Mouse (Mus musculus): ENCODE measurements around the gene Rxrb. TPM values are rescaled to one million over a fixed set of nuclear protein-coding genes. Genes with fewer than 3 reads are reported as not detected.

The Rxrb gene
- total RNA-seq, 2 experiments from 2014 or later, result 8.4 to 11.5 TPM

GRCm38 (mm10) chr17:34024861-34025755, 6.5 kb upstream of the Rxrb start:
- no peak for ATAC-seq (replicated peaks; ENCODE audit: low FRiP score, poor library complexity, severe bottlenecking)

GRCm38 (mm10) chr17:34025756-34026151, 5.9 kb upstream of the Rxrb start:
- no peak for ATAC-seq (replicated peaks; ENCODE audit: low FRiP score, poor library complexity, severe bottlenecking)

DNA sequence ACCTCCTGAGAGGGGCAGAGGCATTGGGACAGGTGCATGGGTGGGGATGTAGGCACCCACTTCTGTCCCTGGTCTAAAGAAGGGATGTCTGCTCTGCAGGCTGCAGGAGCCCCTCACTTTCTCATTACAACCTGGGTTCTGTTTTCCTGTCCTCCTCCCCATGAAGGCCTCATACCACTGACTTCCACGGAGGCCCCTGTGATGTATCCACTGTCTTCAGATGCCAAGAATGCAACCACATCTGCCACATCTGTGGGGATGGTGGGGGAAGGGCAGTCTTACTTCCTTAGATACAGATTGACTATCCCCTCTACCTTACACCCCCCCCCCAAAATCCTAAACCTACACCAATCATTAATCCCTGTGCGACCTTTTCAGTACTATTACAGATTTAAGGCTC, 5.4 kb upstream of the Rxrb start:
- ATAC-seq (replicated peaks; ENCODE audit: low FRiP score, poor library complexity, severe bottlenecking), result no peak

GRCm38 (mm10) chr17:34026917-34027655, 4.5 kb upstream of the Rxrb start:
- ATAC-seq (replicated peaks; ENCODE audit: low FRiP score, poor library complexity, severe bottlenecking), result no peak

DNA sequence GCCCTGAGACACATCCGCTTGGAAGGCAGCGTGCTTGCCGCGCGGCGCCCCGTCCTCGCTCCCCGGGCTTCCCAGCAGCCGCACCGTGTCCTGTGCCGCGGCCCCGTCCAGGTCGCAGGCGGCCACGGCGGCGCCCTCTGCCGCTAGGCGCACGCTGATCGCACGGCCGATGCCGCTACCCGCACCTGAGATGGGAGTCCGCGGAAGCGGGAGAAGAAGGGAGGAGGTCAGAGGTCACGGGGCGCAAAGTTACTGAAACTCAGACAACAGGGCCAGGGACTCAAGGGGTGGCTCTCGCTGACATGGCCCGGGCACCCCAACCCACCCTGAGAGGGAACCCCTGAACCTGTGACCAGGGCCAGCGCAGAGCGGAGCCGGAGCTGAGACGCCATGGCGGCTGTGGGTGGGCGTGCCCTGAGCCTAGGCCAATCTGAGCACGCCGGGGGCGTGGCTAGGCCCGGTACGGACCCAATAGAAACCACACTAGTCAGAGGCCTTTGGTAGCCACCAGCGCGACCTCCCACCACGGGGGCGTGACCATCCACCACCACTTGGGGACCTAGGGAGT, 3.9 kb upstream of the Rxrb start, which contains the start of gene H2-Ke6:
Gene H2-Ke6 (minus strand): TSS at position 405 of the 568 bp plus-strand sequence.
- peak; percentile 72 for ATAC-seq (replicated peaks; ENCODE audit: low FRiP score, poor library complexity, severe bottlenecking)

DNA sequence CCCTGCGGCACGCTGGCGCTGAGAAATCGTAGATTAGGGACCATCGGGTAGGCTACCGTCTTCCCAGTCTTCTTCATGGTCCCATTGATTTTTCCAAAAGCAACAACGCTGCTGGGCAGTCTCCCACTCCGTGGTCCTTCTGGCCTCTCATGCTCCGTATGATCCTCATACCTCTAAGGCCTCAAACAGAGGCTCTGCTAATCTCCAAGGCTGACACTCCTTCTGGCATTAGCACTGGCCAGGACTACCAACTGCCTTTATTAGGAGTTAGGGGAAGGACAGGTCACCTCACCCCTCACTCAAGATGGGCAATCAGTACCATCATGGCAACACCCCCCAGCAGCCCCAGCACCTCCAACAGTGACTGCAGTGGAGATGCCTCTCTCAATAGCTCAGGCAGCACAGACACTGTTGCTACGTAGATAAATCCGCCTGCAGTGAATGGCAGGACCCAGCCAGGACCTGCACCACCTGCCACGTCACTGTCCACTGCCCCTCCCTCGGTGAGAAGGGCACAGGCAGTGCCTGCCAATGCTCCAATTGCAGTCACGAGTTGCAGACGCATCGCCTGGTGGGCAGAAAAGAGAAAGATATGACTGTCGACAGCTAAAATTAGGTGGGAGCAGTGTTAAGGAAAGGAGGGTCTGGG, 3.0 kb upstream of the Rxrb start:
- no peak for ATAC-seq (replicated peaks; ENCODE audit: low FRiP score, poor library complexity, severe bottlenecking)

DNA sequence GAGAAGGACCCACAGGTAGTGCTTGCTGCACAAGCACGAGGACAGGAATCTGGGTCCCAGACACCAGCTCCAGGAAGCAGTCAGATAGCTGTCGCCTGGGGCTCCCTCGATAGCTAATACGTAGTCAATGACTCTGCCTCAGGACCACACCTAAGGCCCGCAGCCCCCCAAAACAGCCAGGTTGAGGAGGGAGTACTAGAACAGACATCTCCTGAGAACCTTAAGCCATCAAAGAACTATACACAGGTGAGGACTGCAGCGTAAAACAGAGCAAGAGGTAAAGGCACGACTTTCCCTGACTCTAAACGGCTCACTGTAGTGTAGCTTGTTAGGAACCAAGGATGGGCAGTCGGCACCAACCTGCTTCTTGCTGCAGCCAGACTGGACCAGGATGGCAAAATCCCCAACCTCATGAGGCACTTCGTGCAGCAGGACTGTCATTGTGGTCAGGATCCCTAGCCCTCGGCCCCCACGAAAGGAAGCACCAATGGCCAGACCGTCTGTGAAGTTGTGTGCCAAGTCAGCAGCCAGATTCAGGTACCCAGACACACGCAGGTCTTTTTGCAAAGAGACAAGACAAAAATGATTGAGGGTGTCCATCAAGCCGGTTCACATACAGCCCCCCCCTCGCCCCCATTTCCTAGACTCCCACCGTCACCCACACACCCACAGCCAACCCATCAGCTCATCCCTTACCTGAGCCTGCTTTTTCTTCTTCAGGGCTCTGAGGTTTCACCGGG, 2.3 kb upstream of the Rxrb start:
- no peak for ATAC-seq (replicated peaks; ENCODE audit: low FRiP score, poor library complexity, severe bottlenecking)

DNA sequence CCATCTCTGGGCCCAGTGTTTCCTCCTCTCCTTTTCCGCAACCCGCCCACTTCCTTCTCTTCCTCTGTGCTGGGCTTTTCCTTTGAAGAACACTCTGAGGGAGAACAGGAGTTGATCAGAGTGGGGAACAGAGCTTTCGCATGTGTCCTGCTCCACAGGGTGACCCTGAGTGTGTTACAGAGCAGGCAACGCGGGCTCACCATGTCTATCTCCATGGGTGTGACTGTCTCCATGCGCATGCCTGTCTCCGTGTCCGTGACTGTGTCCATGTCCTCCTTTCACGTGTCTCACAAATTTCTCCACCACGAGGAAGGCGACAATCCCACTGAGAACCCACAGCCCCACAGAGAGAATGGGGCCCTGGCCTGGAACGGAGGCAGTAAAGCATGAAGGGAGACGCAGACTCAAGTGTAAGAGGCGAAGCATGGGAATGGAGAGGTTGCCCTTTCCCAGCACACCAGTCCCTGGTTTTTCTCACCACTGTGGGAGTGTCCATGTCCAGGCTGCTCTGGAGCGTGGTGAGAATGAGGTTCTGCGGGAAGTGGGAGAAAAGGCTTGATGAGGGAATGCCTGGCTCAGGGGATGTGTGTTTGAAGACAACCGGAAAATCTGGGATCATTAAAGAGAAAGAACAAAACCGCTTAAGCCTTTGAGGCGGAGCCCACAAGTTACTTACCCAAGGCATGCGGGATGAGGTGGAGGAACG, 1.6 kb upstream of the Rxrb start:
- ATAC-seq (replicated peaks; ENCODE audit: low FRiP score, poor library complexity, severe bottlenecking), result no peak

- peak; percentile 5; the same call in 1 of the 2 replicates for ATAC-seq (replicated peaks; ENCODE audit: low FRiP score, poor library complexity, severe bottlenecking)
Measured at GRCm38 (mm10) chr17:34030861-34031326, 718 bp upstream of the Rxrb start.

- ATAC-seq (replicated peaks; ENCODE audit: low FRiP score, poor library complexity, severe bottlenecking), result peak; percentile 30; the same call in 1 of the 2 replicates
Measured at GRCm38 (mm10) chr17:34032174-34032632, 591 bp downstream of the Rxrb start.

DNA sequence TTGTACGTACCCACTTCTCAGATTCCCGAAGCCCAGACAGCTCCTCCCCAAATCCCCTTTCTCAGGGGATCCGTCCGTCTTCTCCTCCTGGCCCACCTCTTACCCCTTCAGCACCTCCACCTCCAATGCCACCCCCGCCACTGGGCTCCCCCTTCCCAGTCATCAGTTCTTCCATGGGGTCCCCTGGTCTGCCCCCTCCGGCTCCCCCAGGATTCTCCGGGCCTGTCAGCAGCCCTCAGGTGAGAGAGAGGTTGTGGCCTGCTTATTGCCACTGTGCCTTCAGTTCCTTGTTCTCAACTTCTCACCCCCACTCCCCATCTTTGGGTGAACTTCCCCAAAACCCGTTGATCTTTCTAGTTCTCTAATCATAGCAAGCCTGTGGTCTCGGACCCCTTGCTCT, 1.2 kb downstream of the Rxrb start:
- no peak for ATAC-seq (replicated peaks; ENCODE audit: low FRiP score, poor library complexity, severe bottlenecking)

GRCm38 (mm10) chr17:34033441-34033840, 1.8 kb downstream of the Rxrb start:
- no peak for ATAC-seq (replicated peaks; ENCODE audit: low FRiP score, poor library complexity, severe bottlenecking)

DNA sequence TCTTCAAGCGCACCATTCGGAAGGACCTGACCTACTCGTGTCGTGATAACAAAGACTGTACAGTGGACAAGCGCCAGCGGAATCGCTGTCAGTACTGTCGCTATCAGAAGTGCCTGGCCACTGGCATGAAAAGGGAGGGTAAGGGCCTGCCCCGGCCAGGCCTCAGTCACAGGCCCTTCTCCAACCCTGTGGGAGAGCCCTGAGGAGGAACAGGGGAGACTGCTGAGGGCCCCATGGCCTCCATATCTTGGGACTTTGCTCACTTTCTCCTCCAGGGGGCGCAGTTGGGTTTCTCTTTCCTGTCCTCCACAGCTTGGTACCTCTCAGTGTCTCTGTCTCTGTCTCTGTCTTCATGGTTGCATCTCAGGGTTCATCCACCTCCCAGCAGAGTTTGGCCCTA, 2.5 kb downstream of the Rxrb start:
- peak; percentile 54 for ATAC-seq (replicated peaks; ENCODE audit: low FRiP score, poor library complexity, severe bottlenecking)

DNA sequence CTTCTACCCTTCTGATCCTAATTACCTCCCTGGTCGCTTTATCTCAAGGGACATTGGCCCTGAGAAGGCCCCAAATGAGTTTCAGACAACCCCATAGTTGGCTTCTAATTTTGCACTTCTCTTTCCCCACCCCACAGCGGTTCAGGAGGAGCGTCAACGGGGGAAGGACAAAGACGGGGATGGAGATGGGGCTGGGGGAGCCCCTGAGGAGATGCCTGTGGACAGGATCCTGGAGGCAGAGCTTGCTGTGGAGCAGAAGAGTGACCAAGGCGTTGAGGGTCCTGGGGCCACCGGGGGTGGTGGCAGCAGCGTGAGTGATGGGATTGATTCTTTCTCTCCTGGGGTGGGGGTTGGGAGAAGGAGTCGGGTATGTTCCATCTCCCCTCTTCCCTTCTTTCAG, 3.9 kb downstream of the Rxrb start:
- ATAC-seq (replicated peaks; ENCODE audit: low FRiP score, poor library complexity, severe bottlenecking), result no peak

- no peak for ATAC-seq (replicated peaks; ENCODE audit: low FRiP score, poor library complexity, severe bottlenecking)
Measured at GRCm38 (mm10) chr17:34036647-34037046, 5.0 kb downstream of the Rxrb start.

- ATAC-seq (replicated peaks; ENCODE audit: low FRiP score, poor library complexity, severe bottlenecking), result no peak
Measured at GRCm38 (mm10) chr17:34037241-34037640, 5.6 kb downstream of the Rxrb start.

DNA sequence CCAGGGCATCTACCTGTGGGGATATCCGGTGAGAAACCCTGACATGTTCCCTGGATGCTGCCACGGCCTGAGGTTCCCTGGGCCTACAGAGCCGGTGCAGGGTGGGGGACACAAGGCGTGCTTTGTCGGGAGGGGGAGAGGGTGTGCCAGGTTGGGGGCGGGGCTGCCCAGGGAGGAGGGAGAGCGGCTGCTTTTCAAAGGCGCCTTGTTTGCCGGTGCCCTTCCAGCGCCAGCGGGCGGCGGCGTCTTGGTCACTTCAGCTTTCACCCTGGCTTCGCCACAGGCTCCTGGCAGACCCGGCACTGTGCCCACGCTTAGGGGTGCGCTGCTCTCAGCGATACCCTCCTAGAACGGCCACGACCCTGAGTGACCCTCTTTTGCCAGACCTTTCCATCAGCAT, 6.8 kb downstream of the Rxrb start:
- ATAC-seq (replicated peaks; ENCODE audit: low FRiP score, poor library complexity, severe bottlenecking), result no peak

DNA sequence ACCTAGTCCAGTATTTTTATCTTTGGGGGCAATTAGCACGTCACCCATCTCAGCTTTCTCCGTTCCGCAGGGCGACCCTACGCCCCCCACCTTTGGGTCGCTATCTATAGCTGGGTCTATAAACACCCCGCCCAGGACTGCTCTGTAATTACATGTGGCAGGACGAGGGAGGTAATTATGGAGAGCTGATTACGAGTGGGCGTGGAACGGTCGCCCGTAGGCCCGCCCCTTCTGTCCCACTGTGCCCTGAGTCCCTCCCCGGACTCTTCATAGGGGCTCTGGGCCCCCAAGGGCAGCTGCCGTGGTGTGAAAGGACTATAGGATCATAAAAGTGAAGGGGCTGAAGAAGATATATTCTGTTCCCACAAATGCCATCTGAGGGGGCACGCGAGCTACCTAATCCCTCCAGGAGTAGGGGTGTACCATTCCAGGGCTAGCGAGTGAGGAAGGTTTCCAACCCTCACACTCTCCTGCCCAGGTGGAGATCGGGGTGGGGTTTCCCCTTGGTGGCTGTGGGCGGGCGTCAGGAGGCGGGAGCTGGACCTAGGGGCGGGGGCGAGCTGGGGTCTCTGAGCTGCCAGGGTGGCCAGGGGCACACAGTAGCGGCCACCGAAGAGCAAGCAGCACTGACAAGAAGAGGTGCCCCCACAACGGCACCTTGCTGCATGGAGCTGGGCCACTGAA, 7.4 kb downstream of the Rxrb start, which contains the start of gene Col11a2:
Gene Col11a2 (plus strand): TSS at position 560 of the 684 bp plus-strand sequence.
- ATAC-seq (replicated peaks; ENCODE audit: low FRiP score, poor library complexity, severe bottlenecking), result no peak

Data from erythroid progenitor cell, adult 5-6 weeks (primary cell).